Mouse (Mus musculus): ENCODE results near the gene Prtn3. TPM values are rescaled to one million over a fixed set of nuclear protein-coding genes. Genes with fewer than 3 reads are reported as not detected.
A peak's percentile ranks its signal among the peaks of the same experiment; 100 is the strongest.

Prtn3 gene
- polyA plus RNA-seq, 1 experiment = 0.22 TPM

GRCm38 (mm10) chr10:79914948-79915596, 40.8 kb downstream of the Prtn3 start:
- H3K4me2 ChIP-seq (ENCODE audit: low read depth) = peak overlapping the region; percentile 91

GRCm38 (mm10) chr10:79916081-79916480, 41.8 kb downstream of the Prtn3 start:
- H3K79me2 ChIP-seq (ENCODE audit: control insufficient read depth, insufficient read depth) = peaks cover 16% of the 10 kb centered on the region
- H3K4me2 ChIP-seq (ENCODE audit: low read depth) = peak overlapping the region; percentile 91
- peak overlapping the region; percentile 84 for H3K4me3 ChIP-seq
- H3K36me3 ChIP-seq (ENCODE audit: control insufficient read depth, insufficient read depth) = no peaks in the 10 kb centered on the region
- no peak for TF ChIP-seq POLR2A (IDR thresholded peaks at IDR 0.05; ENCODE audit: insufficient read length, low read depth)
- H3K27me3 ChIP-seq (ENCODE audit: control insufficient read depth, insufficient read depth, insufficient read length) = peaks cover 24% of the 10 kb centered on the region
- peak overlapping the region; percentile 37 for H3ac ChIP-seq (ENCODE audit: control insufficient read depth, insufficient read length)

More at GRCm38 (mm10) chr10:79914948-79915596, 40.8 kb downstream of the Prtn3 start:
- Histone ChIP-seq H3K36me3 (ENCODE audit: control insufficient read depth, insufficient read depth) (no peaks in the 10 kb centered on the region), H3K79me2 (ENCODE audit: control insufficient read depth, insufficient read depth) (peaks cover 16% of the 10 kb centered on the region), H3ac (ENCODE audit: control insufficient read depth, insufficient read length) (no peak overlapping the region), H3K27me3 (ENCODE audit: control insufficient read depth, insufficient read depth, insufficient read length) (peaks cover 14% of the 10 kb centered on the region), H3K4me3 (no peak overlapping the region)
- TF ChIP-seq E2F4 (IDR thresholded peaks at IDR 0.05; ENCODE audit: insufficient read depth) = no peak
- no peak for TF ChIP-seq MYOD1 (IDR thresholded peaks at IDR 0.05; ENCODE audit: control insufficient read depth in 1 of 3, insufficient read length in 2 of 3, low read depth in 2 of 3)
- no peak for TF ChIP-seq MAX (IDR thresholded peaks at IDR 0.05; ENCODE audit: low read depth)
- TF ChIP-seq POLR2A (IDR thresholded peaks at IDR 0.05; ENCODE audit: insufficient read length, low read depth) = no peak
- TF ChIP-seq POLR2AphosphoS2 (IDR thresholded peaks at IDR 0.05; ENCODE audit: insufficient read length, low read depth) = no peak
- TF ChIP-seq REST (IDR thresholded peaks at IDR 0.05; ENCODE audit: insufficient read depth, insufficient read length) = no peak
- no peak for TF ChIP-seq MYOG (IDR thresholded peaks at IDR 0.05; ENCODE audit: control insufficient read depth in 1 of 3, insufficient read depth in 1 of 3, insufficient read length in 2 of 3, low read depth in 2 of 3)
- no peak for TF ChIP-seq SRF (IDR thresholded peaks at IDR 0.05; ENCODE audit: control insufficient read depth, insufficient read length, low read depth)
- no peak for TF ChIP-seq TCF12 (IDR thresholded peaks at IDR 0.05; ENCODE audit: insufficient read depth, poor library complexity, severe bottlenecking)
- no peak for TF ChIP-seq TCF3 (IDR thresholded peaks at IDR 0.05; ENCODE audit: insufficient read length, low read depth)
- no peak for TF ChIP-seq USF1 (IDR thresholded peaks at IDR 0.05; ENCODE audit: low read depth)
- TF ChIP-seq CEBPB (IDR thresholded peaks at IDR 0.05; ENCODE audit: insufficient read depth, poor library complexity, severe bottlenecking) = no peak

GRCm38 (mm10) chr10:79916808-79917531, 42.7 kb downstream of the Prtn3 start, which contains the start of gene Kiss1r:
Gene Kiss1r, plus strand, starts transcription at chr10:79916971.
- Histone ChIP-seq H3K79me2 (ENCODE audit: control insufficient read depth, insufficient read depth) (peaks cover 16% of the 10 kb centered on the region), H3K27me3 (ENCODE audit: control insufficient read depth, insufficient read depth, insufficient read length) (peaks cover 32% of the 10 kb centered on the region), H3K4me3 (peak within 1 kb of the TSS; percentile 84), H3ac (ENCODE audit: control insufficient read depth, insufficient read length) (peak within 1 kb of the TSS; percentile 37), H3K36me3 (ENCODE audit: control insufficient read depth, insufficient read depth) (no peaks in the 10 kb centered on the region), H3K4me2 (ENCODE audit: low read depth) (peak within 1 kb of the TSS; percentile 91)
- TF ChIP-seq POLR2A (IDR thresholded peaks at IDR 0.05; ENCODE audit: insufficient read length, low read depth) (peak; percentile 89), POLR2AphosphoS2 (IDR thresholded peaks at IDR 0.05; ENCODE audit: insufficient read length, low read depth) (peak; percentile 86), SRF (IDR thresholded peaks at IDR 0.05; ENCODE audit: control insufficient read depth, insufficient read length, low read depth) (no peak)

GRCm38 (mm10) chr10:79917532-79918100, 43.3 kb downstream of the Prtn3 start:
- Histone ChIP-seq H3ac (ENCODE audit: control insufficient read depth, insufficient read length) (peak overlapping the region; percentile 37), H3K79me2 (ENCODE audit: control insufficient read depth, insufficient read depth) (peaks cover 16% of the 10 kb centered on the region), H3K4me2 (ENCODE audit: low read depth) (peak overlapping the region; percentile 91), H3K4me3 (peak overlapping the region; percentile 84), H3K27me3 (ENCODE audit: control insufficient read depth, insufficient read depth, insufficient read length) (peaks cover 32% of the 10 kb centered on the region), H3K36me3 (ENCODE audit: control insufficient read depth, insufficient read depth) (no peaks in the 10 kb centered on the region)
- no peak for TF ChIP-seq MAX (IDR thresholded peaks at IDR 0.05; ENCODE audit: low read depth)
- TF ChIP-seq TCF3 (IDR thresholded peaks at IDR 0.05; ENCODE audit: insufficient read length, low read depth) = no peak
- TF ChIP-seq MYOD1 (IDR thresholded peaks at IDR 0.05; ENCODE audit: control insufficient read depth in 1 of 3, insufficient read length in 2 of 3, low read depth in 2 of 3) = no peak
- no peak for TF ChIP-seq E2F4 (IDR thresholded peaks at IDR 0.05; ENCODE audit: insufficient read depth)
- no peak for TF ChIP-seq SRF (IDR thresholded peaks at IDR 0.05; ENCODE audit: control insufficient read depth, insufficient read length, low read depth)
- no peak for TF ChIP-seq POLR2A (IDR thresholded peaks at IDR 0.05; ENCODE audit: insufficient read length, low read depth)
- TF ChIP-seq REST (IDR thresholded peaks at IDR 0.05; ENCODE audit: insufficient read depth, insufficient read length) = no peak
- TF ChIP-seq POLR2AphosphoS2 (IDR thresholded peaks at IDR 0.05; ENCODE audit: insufficient read length, low read depth) = no peak

Measured in myocyte (in vitro differentiated cells).